In genomic region chr3:90404121-90404520, GRCm38 (mm10) we compare ENCODE assay signal across 23 mouse cellular contexts.
"Had no signal": no experiment of that assay in that cellular context is flagged by ENCODE, and none has a peak within 500 bp of the region (broad histone marks: within the 10 kb centered on the region; RNA-seq: fewer than 3 reads in every experiment).

No protein-coding gene starts in this region.

- DNase-seq: gastrocnemius, adult 2 months; gastrocnemius, postnatal 10 days; gastrocnemius, postnatal 25 days; heart, adult 2 months; heart, postnatal 14 days; heart, postnatal 36 days; kidney, adult 18-20 months; kidney, adult 8-10 months; kidney, postnatal 10 days; kidney, postnatal 25 days; kidney, postnatal 4 days; liver; liver, embryonic 13.5 days had no signal

- H3K4me3 ChIP-seq: gastrocnemius, adult 2 months; heart, adult 2 months; heart, embryonic 13.5 days; heart, embryonic 15.5 days; hindbrain, embryonic 10.5 days; hindbrain, embryonic 12.5 days; intestine, embryonic 15.5 days; left cerebral cortex, adult 2 months; limb, embryonic 10.5 days; limb, embryonic 12.5 days; liver, embryonic 13.5 days; liver, embryonic 15.5 days had no signal

- H3K27ac ChIP-seq: gastrocnemius, adult 2 months; heart, adult 2 months; heart, embryonic 13.5 days; heart, embryonic 15.5 days; hindbrain, embryonic 10.5 days; hindbrain, embryonic 12.5 days; hindbrain, embryonic 14.5 days; intestine, embryonic 15.5 days; left cerebral cortex, adult 2 months; limb, embryonic 10.5 days; limb, embryonic 12.5 days; liver, embryonic 13.5 days; liver, embryonic 15.5 days had no signal
